Mouse (Mus musculus): ENCODE measurements around the gene Dstn.

GRCm38 (mm10) chr2:143933516-143933915, 18.4 kb downstream of the Dstn start:
- TF ChIP-seq POLR2A (IDR thresholded peaks at IDR 0.05; ENCODE audit: extremely low read depth, insufficient read depth, low read length) (no peak), CTCF (IDR thresholded peaks at IDR 0.05; ENCODE audit: low read depth, low read length) (no peak)
